Mouse (Mus musculus): ENCODE data around the gene Zcchc2.

Gene Zcchc2

DNA sequence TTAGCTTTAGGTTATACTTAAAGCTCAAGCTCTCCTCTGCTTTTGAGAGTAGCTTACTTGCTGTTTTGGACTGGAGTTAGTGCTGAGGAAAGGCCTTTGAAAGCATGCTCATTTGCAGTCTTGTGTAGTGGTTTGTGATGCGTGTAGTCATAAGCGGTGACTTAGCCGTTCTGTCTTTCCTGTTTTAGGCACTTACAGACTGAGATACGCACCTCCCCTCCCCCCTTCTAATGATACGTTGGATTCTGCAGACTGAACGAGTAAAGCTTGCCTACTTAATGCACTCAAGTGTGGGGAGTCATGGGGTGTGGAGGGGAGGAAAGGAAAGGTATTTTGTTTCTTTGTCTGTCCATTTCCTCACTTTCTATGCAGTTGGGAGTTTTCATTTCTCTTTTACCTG, 41.7 kb downstream of the Zcchc2 start:
- DNase-seq (ENCODE audit: extremely low read depth, insufficient read length, low spot score): no peak

- DNase-seq (ENCODE audit: extremely low read depth, insufficient read length, low spot score): no peak
Measured at GRCm38 (mm10) chr1:106034776-106035175, 44.6 kb downstream of the Zcchc2 start.

DNA sequence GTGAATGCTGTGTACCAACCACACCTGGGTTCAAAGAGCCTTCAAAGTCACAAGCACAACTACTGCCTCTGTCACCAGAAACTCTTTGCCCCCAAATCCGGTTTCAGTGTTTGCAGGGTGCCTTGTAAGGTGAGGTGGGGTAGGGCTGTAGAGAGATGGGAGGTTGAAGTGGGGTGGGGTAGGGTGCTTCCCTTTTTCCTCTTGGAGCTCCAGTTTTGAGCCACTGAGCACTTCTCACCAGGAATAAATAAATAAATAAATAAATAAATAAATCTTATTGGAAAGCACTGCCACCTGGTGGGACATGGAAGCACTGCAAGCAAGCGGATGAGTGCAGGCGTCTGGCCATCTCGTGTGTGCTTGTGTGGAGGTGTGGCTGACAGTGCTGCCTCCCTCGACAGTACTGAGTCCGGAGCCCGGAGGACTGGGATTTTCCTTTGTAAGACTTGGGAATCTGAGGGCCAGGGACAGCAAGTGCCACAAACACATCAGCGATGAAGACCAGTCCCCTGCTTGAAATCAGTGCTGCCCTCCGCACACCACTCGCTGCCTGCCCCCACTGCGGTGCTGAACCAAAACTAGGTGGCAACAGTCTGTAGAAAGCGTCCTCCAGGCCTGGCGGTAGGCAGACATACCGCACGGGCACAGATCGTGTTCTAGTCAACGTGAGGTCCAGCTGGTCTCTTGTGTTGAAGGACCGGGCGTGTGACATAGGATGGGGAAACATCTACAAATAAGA, 46.8 kb downstream of the Zcchc2 start:
- peak; percentile 52 for DNase-seq (ENCODE audit: extremely low read depth, insufficient read length, low spot score)

DNA sequence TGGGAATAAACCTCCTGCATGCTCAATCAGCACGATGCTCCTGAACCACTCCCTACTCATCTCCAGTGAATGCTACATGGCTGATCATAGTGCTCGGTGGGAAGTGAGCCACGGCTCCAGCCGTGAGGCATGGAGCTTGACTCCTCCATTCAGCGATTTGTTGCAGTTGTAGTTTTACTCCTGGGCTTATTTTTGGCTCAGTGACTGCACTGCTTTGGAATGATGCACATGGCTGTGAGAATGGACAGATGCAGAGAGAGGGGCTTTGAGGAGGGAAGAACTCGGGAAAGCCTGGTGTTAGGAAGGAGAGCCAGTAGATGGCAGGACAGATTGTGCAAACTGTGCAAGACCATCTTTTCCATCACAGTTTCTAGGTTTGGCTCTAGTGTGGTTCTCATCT, 49.1 kb downstream of the Zcchc2 start:
- DNase-seq (ENCODE audit: extremely low read depth, insufficient read length, low spot score): no peak

DNA sequence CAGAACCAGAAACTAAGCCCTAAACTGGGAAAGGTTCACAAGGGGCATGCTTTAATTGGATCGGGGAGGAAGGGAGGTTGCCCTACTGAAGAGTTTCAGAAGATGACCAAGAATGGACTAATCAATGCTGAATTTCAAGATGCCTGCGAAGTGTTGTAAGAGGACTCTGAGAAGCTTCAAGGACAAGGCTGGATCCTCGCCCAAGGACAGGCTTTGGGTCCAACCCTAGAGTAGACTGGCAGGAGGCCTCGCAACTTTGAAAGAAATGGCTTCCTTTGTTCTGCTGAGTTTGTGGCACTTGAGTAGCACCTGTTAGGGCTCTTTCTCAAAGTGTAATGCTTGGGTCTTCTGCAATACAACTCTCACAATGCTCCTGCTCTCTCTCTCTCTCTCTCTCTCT, 50.1 kb downstream of the Zcchc2 start:
- no peak for DNase-seq (ENCODE audit: extremely low read depth, insufficient read length, low spot score)

DNA sequence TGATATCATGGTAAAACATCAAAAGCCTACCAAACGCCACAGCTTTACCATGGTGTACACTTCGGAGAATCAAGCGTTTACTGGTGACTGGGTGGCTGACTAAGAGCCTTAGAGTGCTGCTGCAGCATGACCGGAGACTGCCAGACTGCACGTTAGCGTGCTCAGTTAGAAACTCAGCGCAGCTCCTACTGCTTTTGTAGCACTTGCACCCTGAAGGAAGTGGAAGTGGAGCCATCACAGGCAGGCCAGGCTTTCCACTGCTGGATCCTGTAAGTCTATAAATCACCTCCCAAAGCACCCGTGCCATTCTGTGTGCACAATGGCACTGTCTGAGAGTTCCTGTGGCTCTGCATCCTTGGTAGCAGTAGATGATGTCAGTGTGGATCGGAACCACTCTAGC, 52.0 kb downstream of the Zcchc2 start:
- DNase-seq (ENCODE audit: extremely low read depth, insufficient read length, low spot score): no peak

DNA sequence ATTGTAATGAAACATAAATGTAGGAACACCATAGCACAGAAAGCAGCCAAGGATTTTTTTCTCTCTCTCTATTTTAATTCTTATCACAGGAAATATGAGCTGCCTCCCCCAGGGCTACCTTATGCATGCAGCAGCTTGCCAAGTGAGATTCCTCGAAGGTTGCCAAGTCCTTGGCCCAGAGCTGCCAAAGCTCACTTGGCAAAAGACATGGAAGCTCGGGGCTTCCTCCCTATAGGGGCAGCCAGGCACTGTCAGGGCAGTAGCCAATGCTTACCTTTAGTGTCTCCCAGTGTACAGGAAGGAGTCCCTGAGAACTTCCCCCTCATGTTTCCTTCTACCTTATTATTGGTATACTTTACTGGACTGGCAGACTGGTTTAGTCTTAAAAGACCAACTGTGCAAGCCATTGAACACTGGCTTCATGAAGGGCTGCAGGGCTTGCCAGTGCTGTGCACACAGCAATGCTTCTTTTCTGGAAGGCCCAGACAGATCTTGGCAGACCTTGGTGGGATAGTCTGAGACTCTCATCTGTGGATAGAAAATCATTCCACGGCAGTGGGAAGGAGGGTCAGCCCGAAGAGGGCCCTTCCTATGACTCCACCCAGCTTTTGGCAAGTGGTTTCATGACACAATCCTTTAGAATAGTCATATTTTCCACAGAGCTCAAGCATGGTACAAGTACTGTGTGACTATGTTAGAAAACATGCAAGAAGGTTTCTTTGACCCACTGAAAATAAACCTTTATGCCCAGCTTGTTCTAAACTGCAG, 53.0 kb downstream of the Zcchc2 start:
- peak; percentile 61 for DNase-seq (ENCODE audit: extremely low read depth, insufficient read length, low spot score)

GRCm38 (mm10) chr1:106049036-106049435, 58.8 kb downstream of the Zcchc2 start:
- no peak for DNase-seq (ENCODE audit: extremely low read depth, insufficient read length, low spot score)

DNA sequence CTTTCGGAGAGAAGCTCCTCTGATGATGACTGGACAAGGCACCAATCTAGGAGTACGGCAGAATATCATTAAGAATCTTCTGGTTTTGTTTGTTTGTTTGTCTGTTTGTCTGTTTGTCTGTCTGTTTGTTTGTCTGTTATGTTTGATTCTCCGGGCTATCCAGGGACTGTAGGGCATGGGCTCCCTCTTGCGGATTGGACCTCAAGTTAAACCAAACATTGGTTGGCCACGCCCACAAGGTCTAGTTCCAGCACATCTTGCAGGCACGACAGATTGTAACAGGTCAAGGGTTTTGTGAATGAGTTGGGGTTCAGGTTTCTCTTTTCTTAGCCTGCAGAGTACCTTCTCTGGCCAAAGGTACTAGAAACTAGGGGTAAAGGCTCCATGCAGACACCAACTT, 64.8 kb downstream of the Zcchc2 start:
- no peak for DNase-seq (ENCODE audit: extremely low read depth, insufficient read length, low spot score)

DNA sequence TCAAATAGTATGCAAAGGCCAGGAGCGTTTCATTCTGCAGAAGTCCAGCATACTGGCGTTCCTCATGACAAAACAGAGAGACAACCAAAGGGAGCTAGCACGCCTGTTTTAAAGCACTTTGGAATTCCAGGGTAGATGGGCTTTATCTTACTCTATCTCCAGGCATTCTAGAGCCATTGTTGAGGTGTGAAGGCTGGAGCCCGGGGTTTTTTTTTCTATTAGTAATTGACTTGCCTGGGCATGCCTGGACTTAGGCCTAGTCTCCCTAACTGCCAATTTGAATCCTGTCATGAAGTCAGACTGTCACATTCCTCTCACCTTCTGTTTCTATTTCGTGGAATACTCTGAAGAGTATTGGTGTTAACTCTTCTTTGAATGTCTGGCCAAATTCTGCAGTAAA, 68.1 kb downstream of the Zcchc2 start:
- DNase-seq (ENCODE audit: extremely low read depth, insufficient read length, low spot score): no peak

DNA sequence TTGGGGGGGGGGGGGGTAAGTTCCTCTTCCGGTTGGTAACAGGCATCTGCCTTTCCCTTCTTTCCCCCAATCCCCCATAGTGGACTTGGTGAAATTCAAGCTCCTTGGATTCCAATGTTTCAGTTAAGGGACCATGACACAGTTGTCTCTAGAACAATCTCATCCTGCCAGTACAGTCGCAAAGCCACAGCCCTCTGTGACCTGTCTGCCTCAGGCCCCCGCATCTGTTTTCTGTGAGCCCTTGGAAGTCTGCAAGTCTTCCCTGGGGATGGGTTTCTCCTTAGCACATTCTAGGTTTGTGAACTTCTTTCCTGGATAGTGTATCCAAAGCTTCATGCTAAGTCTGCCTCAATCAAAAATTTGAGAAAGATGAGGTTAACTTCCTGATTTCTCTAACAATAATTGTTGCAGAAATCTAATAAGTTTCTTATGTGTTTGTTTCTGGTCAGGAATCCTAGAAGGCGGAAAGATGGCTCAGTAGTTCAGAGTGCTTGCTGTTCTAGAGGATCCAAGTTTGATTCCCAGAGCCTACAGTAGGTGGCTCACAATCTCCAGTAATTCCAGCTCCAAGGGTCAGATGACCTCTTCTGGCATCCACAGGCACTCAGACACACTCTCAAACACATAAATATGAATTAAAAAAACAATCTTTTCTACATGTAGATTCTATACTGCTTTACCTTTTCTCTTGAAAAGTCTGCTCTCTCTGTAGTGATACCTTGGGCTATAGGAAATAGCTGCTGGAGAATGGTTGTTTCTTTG, 69.5 kb downstream of the Zcchc2 start:
- no peak for DNase-seq (ENCODE audit: extremely low read depth, insufficient read length, low spot score)

DNA sequence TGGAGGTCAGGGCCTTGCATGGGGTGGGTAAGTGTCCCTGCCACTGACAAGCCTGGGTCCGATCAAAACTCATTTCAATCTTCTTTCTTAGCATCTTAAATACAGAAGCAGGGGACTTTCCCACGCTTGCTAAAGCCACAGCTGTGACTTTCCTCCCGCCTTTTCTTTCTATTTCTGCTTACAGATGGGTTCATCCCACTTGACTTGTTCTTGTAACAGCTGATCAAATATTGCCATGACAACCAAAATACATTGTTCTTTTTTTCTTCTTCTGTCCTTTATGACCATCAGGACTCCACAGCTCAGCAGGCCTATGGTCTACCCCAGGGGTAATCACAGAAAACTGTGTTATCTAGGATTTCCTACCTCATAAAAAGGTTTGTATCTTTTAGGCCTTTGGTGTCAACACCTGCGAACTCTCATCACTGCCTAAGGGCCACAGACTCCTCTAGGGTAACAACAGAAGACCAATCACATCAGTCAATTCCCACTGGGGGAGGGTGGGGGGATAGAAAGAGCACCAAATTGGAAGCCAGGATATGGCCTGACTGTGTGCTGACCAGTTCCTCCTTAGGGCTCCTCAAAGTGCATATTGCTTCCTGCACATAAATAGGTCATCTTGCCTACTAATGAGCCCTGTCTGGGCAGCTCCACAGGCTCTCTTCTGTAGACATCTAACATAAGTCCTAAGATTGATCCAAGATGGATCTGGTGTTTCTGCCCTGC, 71.1 kb downstream of the Zcchc2 start:
- DNase-seq (ENCODE audit: extremely low read depth, insufficient read length, low spot score): no peak

DNA sequence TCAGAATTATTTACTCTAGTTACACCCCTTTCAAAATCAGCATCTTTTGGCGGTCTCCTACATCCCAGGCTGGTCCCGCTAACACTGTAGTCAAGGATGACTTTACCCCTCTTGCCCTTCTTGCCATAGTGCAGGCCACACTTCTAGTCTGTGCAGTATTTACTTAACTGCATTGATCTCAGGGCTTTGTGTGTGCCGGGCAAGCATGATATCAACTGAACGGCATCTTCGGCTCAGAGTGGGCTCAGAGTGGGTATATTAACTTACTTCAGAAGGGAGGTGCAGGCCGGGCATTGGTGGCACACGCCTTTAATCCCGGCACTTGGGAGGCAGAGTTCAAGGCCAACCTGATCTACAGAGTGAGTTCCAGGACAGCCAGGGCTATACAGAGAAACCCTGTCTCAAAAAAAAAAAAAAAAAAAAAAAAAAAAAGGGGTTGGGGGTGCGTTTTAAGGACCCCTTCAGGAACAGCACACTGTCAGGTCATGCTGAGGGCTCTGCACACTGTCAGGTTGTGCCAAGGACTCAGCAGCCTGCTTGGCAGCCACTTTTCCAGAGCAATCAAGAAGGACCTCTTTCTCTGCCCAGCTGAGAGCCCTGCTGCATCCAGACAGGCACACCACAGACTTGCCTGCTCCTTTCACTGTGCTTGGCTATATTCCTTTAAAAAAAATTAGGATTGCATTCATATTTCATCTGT, 72.8 kb downstream of the Zcchc2 start:
- DNase-seq (ENCODE audit: extremely low read depth, insufficient read length, low spot score): no peak

DNA sequence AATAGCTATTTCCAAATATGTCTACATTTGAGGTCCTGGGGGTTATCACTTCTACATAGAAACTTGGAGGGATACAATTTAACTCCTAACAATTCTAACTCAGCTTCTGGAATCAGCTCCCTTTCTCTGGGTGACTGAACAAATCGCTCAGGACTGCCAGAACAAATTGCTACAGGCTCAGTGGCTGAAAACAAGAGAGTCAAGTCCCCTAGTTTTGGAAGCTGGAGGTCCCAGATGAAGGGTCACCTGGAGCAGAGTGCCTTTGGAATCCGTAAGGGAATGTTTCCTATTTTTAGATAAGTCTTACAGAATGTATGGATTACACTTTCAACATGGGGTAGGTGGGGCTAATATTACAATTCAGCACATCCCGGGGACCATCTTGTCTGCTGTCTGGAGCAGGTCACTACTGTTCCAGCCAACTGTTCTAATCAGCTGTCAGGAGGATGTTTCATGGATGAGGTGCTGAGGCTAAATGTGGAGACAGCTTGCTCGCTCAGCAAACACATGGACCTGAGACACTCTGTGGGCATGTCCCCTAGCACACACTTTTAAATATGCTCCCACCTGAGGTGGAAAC, 73.5 kb downstream of the Zcchc2 start:
- DNase-seq (ENCODE audit: extremely low read depth, insufficient read length, low spot score): no peak

DNA sequence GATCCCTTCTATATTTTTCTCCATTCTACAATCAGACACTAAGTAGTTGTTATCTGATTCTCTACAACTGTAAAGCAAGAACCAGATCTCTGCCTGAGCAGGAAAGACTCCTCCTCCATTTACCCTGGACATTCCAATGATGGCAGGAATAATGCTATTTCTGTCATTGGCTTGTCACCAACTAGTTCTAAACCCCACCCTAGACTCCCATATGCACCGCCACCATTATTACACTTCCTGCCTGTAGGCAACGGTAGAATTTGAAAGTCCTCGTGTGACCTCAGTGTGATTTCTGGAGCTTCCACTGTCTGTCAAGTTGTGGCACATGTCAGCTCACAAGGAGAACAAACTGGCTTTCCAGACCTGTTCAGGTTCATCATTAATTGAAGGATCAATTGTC, 74.1 kb downstream of the Zcchc2 start:
- no peak for DNase-seq (ENCODE audit: extremely low read depth, insufficient read length, low spot score)

DNA sequence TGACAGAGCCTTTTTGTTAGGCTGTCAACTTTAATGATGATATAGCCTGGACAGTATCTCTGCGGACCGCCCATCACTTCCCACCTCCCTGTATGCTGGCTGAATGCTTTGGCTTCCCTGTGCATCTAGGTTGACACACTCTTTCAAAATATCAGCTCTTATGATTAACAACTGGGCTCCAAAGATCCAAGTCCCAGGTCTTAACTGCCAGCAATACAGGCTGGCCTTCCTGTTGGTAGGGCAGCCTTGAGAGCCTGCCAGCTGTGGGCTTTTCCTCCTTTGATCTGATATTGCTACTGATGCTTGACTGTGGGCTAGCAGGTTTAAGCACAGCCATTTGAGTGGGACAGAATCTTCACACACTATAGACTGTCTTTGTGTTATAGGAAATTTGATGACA, 74.5 kb downstream of the Zcchc2 start:
- DNase-seq (ENCODE audit: extremely low read depth, insufficient read length, low spot score): no peak

- no peak for DNase-seq (ENCODE audit: extremely low read depth, insufficient read length, low spot score)
Measured at GRCm38 (mm10) chr1:106065679-106066078, 75.5 kb downstream of the Zcchc2 start.

DNA sequence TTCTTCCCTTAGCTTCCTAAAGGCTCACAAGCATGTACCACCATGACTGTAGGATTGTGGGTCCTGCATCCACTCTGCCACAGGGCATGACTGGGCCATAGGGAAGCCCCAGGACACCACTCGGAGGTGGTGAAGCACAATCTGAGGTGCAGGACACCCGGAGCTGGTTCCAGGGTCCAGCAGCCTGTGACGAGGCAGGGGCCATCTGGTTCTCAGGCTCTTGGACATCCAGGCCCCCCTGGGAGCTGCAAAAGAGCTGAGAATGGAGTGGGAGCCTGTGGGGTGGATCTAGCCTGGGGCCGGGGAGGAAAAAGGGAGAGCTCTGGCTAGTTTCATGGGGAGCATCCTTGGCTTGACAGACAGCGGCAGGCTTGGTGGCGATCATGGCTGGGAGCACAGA, 77.1 kb downstream of the Zcchc2 start:
- DNase-seq (ENCODE audit: extremely low read depth, insufficient read length, low spot score): no peak

DNA sequence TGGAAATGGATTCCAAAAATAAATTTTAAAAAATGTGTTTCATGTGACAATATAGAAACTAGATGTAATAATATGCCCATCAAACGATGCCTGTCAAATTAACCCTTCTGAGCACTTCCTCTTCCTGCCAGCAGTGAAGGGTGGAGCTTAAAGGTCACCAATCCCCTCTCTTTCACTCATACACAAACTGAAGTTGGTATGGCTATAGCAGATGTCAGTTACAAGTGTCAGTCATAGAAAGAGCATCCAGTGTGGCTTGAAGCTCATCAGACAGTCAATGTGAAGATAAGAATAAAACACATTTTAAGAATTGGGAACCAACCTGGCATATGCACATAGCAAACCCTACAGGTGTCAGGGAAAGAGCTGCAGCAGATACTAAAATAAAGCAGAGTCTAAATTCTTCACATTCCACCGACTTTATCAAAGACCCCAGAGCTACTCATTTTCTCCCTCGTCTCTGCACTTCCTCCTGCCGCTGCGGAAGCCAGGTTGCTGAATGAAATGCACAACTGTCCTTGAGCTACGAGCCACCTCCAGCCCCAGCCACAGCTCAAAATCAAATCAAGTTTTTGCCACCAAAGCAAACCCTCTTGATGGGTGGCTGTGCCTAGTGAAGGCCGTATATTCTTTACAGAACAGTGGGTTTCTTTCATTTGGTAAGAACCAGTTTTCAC, 79.8 kb downstream of the Zcchc2 start:
- DNase-seq (ENCODE audit: extremely low read depth, insufficient read length, low spot score): no peak
